Mouse (Mus musculus) heart, postnatal 0 days (tissue): ENCODE data around the gene Synj1.

Experiments used
- CTCF ChIP-seq: IDR thresholded peaks from 2 replicates; pipeline ENCODE4 v1.5.1; 2016; ENCODE audit warnings: antibody characterized with exemption, control low read depth, low read depth
- EP300 ChIP-seq: IDR thresholded peaks from 2 replicates; pipeline ENCODE4 v1.6.1; 2016; ENCODE audit warnings: antibody characterized with exemption, low read depth

DNA sequence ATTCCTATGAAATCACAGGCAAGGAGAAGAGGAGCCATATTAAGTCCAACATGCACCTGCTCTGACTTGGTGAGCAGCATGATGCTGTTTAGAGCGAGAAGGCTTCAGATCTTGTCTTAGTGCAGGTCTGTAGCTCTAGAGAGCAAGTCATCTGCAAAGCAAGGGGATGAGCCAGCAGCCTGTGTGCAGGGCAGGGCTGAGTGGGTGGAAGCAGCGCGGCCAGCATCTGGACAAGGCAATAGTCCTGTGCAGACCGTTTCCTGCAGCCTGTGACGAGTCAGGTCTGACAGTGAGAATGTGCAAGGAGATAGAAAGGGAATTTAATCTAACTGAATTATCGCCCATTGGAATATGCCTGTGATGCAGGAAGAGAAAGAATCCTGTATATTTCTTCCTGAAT is 40.1 kb downstream of the Synj1 start:
- TF ChIP-seq EP300 (no peak), CTCF (no peak)
